Mouse (Mus musculus) small intestine, adult 2 months (tissue): ENCODE measurements around the gene Hspb7. TPM values are rescaled to one million over a fixed set of nuclear protein-coding genes. Genes with fewer than 3 reads are reported as not detected.

Experiments used
- H3K27ac ChIP-seq: fragments of 200-500 bp; 2 replicates; pipeline ENCODE4 v1.5.1; 2012; ENCODE audit warnings: low read depth, low read length, control low read depth, inconsistent platforms; ENCODE audit not compliant: insufficient read depth
- H3K27me3 ChIP-seq: fragments of 200-500 bp; 2 replicates; pipeline ENCODE4 v1.6.1; 2012; ENCODE audit warnings: mild to moderate bottlenecking, moderate library complexity, low read length, inconsistent platforms; ENCODE audit not compliant: control insufficient read depth, insufficient read depth
- H3K36me3 ChIP-seq: fragments of 200-500 bp; 2 replicates; pipeline ENCODE4 v1.6.1; 2012; ENCODE audit warnings: mild to moderate bottlenecking, low read length, control low read depth, inconsistent platforms; ENCODE audit not compliant: control insufficient read depth, insufficient read depth
- H3K4me1 ChIP-seq: fragments of 200-500 bp; 2 replicates; pipeline ENCODE4 v1.6.1; 2012; ENCODE audit warnings: low read length, inconsistent platforms, mixed read lengths; ENCODE audit not compliant: control insufficient read depth, insufficient read depth, insufficient read length
- H3K4me3 ChIP-seq: fragments of 200-500 bp; 2 replicates; pipeline ENCODE4 v1.5.1; 2012; ENCODE audit warnings: low read depth, mild to moderate bottlenecking, control low read depth, inconsistent platforms, low read length, moderate library complexity
- CTCF ChIP-seq: fragments of 200-500 bp; IDR thresholded peaks from 2 replicates; pipeline ENCODE4 v1.5.1; 2012; ENCODE audit warnings: low read depth, mild to moderate bottlenecking, control low read depth, inconsistent platforms, low read length, moderate library complexity, mixed read lengths; ENCODE audit not compliant: insufficient replicate concordance, insufficient read length; ENCODE audit errors: extremely low read depth
- POLR2A ChIP-seq: fragments of 200-500 bp; IDR thresholded peaks from 2 replicates; pipeline ENCODE4 v1.6.1; 2012; ENCODE audit warnings: low read depth, mild to moderate bottlenecking, control low read depth, inconsistent platforms, low read length, moderate library complexity
- WGBS: fragments of 180-500 bp; shearing (Covaris S2); methylation state at CpG from one replicate; pipeline ENCODE4 v1.1.7; 2018; 5-methylcytosine and 5-hydroxymethylcytosine counted together
- polyA plus RNA-seq: library from polyadenylated mRNA; depleted of rRNA; stranded (reverse); fragments of >200 nt; gene quantifications from 2 replicates; pipeline ENCODE4 v1.2.3, GENCODE M21; 2012

Gene Hspb7
- polyA plus RNA-seq, 1 experiment: 4.7 TPM

DNA sequence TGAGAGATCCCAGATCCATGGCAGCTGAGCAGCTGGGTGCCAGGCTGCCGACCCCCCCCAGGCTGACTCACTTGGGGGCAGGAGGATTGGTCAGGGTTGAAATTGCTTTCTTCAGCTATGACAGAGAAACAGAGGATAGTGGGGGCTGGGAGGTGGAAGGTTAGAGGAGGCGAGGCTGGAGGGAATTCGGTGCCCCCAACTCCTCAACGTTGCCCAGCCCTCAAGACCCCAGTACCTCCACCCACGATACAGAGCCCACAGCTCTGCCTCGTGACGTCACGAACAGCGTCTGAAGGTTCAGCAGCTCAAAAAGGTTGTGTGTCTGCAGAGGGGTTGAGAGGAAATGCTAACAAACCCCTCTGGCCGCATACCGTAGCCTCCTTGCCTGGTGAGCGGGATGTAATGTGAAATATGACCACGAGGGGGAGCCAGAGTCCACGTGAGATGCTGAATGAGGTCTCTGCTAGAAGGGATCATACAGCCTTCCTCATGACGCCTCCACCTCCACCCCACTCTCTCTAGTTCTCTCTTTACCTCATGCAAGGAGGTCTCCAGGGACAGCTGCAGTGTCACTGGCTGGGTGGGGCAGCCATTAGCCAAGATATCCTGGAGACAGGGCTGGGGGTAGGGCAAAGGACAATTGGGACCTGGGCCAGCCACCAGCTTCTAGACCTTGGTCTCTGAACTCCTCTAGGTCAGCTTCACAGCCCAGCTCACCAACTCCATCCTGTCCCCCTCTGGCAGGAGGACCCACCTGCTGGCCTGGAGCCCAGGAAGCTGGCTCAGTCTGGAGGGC is 15.9 kb upstream of the Hspb7 start:
- 14% methylated on average over 15 of the region's 15 CpGs for WGBS
- TF ChIP-seq POLR2A: no peak
- TF ChIP-seq CTCF: peak; percentile 95
- H3K27me3 ChIP-seq: no peaks in the 10 kb centered on the region
- H3K4me1 ChIP-seq: peaks cover 13% of the 10 kb centered on the region
- H3K36me3 ChIP-seq: no peaks in the 10 kb centered on the region
- no peak overlapping the region for H3K4me3 ChIP-seq
- no peak overlapping the region for H3K27ac ChIP-seq

DNA sequence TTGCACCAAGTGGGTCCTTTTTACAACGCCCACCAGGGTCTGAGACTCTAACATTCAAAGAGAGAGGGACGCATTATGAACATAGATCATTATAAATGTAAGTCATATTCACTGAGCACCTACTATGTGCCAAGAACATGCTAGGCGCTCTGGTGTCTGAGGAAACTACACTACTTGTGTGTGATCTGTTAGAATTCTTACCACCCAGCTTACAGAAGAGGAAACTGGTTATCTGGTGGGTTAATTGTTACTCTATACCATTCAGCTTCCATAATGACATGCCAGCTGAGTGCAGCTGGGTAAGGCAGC is 15.3 kb upstream of the Hspb7 start:
- Histone ChIP-seq H3K4me1 (peaks cover 13% of the 10 kb centered on the region), H3K4me3 (no peak overlapping the region), H3K27ac (no peak overlapping the region), H3K36me3 (no peaks in the 10 kb centered on the region), H3K27me3 (no peaks in the 10 kb centered on the region)
- no peak for TF ChIP-seq POLR2A
- WGBS: 66% methylated on average over 3 of the region's 3 CpGs

DNA sequence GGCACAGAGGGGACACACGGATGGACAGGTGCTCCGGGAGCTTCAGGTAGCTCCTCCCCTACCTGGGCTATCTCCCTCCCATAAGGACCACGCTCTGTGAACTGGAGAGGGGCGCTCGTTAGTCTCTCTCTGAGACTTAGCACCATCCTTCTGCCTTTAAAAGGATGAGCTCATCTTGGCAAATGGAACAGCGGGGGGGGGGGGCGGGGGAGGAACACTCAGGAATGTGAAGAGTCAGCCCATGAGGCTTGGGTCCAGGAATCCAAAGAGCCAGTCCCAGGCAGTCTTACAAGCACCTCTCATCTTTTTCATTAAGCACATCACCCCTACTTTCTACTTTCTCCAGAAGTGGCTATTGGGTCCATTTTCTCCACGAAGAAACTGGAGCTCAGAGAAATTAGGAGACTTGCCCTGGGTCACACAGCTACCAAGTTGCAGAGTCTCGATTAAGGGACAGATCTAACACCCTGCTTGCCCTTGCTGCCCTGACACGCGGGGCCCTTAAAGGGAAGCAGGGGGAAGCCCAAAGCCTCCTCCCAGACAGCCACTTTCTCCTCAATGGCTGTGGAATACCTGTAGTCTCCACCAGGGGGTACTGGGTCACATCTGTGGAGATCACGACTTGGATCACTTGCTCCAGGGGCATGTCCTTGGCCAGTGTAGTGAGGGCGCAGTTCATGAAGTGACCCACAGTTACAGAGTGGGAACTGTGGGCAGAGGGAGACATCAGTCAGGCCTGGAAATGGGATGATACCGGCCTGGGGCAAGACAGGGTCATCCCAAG is 13.9 kb upstream of the Hspb7 start:
- 43% methylated on average over 14 of the region's 14 CpGs for WGBS
- Histone ChIP-seq H3K27ac (peak overlapping the region; percentile 10; the same call in 1 of the 2 replicates), H3K4me3 (no peak overlapping the region), H3K36me3 (no peaks in the 10 kb centered on the region), H3K27me3 (no peaks in the 10 kb centered on the region), H3K4me1 (peaks cover 13% of the 10 kb centered on the region)
- TF ChIP-seq CTCF: peak; percentile 61; the same call in 1 of the 2 replicates
- TF ChIP-seq POLR2A: no peak

DNA sequence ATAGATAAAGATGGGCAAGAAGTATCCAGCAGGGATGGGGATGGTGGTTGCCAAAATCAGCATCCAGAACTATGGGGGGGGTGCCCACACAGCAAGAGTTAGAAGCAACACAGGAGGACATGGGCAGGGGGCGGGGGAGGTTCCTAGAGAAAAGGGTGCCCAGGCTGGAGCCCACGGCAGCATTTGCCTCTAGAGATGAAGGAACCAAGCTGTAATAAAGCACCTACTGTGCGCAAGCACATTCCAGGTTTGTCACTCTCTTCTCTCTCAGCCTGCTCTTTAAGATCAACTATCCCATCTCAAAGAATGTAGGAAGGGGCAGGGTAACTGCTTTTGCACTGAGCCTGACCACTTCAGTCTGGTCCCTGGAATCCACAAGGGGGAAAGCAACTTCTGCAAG is 12.0 kb upstream of the Hspb7 start:
- Histone ChIP-seq H3K27me3 (no peaks in the 10 kb centered on the region), H3K27ac (no peak overlapping the region), H3K4me1 (peaks cover 13% of the 10 kb centered on the region), H3K4me3 (no peak overlapping the region), H3K36me3 (no peaks in the 10 kb centered on the region)
- TF ChIP-seq POLR2A (no peak), CTCF (no peak)
- WGBS: 93% methylated on average over 3 of the region's 3 CpGs

DNA sequence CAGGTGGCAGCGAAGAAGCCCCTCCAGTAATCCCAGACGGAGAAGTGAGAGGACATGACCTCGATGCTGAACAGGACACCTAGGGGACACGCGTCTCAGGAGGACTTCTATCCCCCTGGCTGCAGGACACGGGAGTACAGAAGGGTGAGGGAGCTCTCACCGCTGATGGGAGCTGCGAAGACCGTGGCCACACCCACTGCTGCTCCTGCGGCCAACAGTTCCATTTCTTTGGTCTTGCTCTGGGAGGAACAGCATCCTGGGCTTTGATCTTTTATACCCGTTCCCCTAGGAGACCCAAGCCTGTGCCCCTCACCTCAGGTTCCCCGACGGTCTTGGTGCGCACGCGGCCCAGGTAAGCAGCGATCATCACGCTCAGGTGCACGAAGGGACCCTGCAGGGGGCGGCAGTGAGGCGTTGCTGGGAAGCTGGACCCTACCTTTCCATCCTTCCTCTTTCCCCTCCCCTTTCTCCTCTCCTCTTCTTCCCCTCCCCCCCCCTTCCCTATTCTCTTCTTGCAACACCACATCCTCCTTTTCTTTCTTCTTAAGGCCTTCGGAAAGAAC is 9.1 kb upstream of the Hspb7 start:
- peaks cover 4% of the 10 kb centered on the region; the same call in 1 of the 2 replicates for H3K4me1 ChIP-seq
- WGBS: 32% methylated on average over 22 of the region's 22 CpGs
- TF ChIP-seq CTCF (no peak), POLR2A (no peak)
- no peaks in the 10 kb centered on the region for H3K27me3 ChIP-seq
- no peak overlapping the region for H3K27ac ChIP-seq
- H3K36me3 ChIP-seq: no peaks in the 10 kb centered on the region
- H3K4me3 ChIP-seq: no peak overlapping the region

DNA sequence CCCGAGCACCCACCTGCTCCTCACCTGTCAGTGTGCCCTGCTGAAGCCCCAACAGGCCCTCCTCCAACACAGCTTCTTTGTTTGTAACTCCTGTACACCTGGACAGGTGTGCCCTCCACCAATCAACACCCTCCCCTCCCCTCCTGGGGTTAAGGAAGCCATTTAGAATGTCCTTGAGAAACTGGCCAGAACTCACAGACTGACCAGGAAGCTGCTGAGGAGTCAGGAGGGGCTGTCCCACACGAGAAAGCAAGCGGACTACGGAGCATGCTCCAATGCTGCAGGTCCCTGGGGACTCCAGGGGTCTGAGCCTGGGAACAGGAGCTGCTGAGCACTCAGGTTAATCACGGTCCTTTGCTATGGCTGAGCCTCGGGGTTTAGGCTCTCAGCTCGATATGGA is 4.7 kb upstream of the Hspb7 start, which contains the start of gene Clcnkb:
TSS of gene Clcnkb (minus strand) at position 91 of the 400 bp plus-strand sequence.
- H3K27me3 ChIP-seq: no peaks in the 10 kb centered on the region
- TF ChIP-seq POLR2A (no peak), CTCF (no peak)
- H3K4me1 ChIP-seq: peaks cover 4% of the 10 kb centered on the region; the same call in 1 of the 2 replicates
- H3K36me3 ChIP-seq: no peaks in the 10 kb centered on the region
- 50% methylated on average over 7 of the region's 7 CpGs for WGBS
- H3K27ac ChIP-seq: no peak within 1 kb of the TSS
- H3K4me3 ChIP-seq: no peak within 1 kb of the TSS

DNA sequence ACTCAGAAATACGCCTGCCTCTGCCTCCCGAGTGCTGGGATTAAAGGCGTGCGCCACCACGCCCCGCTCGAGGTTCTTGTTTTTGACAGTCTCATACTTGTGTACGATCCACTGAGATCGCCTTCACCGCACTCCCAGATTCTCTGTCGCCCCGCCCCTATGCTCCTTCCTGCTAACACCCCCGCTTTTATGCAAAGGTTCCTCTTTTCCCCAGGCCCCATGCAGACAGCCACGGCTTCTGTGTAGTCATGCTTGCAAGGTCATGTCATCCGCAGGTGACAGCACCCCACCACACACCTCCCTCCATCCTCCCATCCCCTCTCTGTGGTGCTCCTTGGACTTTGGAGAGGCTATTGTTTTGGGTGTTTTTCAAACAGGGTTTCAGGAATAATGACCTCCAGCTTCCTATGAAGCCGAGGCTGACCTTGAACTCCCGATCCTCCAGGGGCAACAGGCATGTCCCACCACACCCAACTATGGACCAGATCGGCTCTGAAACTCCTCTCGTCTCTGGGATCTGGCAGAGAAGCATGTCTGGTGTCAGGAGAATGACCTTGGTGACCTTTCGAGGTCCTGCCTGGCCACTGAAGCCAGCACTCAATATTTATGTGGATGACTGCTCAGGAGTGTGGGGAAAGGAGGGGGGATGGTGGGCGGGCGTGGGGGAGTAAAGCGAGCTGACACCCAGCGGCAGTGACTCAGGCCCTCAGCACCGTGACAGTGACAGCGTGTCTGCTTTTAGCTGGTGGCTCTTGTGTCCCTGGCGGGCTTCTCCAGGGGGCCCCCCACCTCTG is 984 bp upstream of the Hspb7 start:
- WGBS: 71% methylated on average over 27 of the region's 27 CpGs
- TF ChIP-seq POLR2A (no peak), CTCF (no peak)
- H3K4me1 ChIP-seq: peaks cover 11% of the 10 kb centered on the region
- no peaks in the 10 kb centered on the region for H3K27me3 ChIP-seq
- no peak overlapping the region for H3K27ac ChIP-seq
- H3K4me3 ChIP-seq: no peak overlapping the region
- no peaks in the 10 kb centered on the region for H3K36me3 ChIP-seq
